Mouse (Mus musculus): ENCODE measurements around the gene Tnfrsf13b.

GRCm38 (mm10) chr11:61190776-61191175 is 64.2 kb downstream of the Tnfrsf13b start:
- TF ChIP-seq CTCF (IDR thresholded peaks at IDR 0.05; ENCODE audit: low read depth) (no peak), EP300 (IDR thresholded peaks at IDR 0.05; ENCODE audit: low read depth) (no peak)

Measured in liver, postnatal 0 days (tissue).